Mouse (Mus musculus) megakaryocyte progenitor cell, adult 5-6 weeks (primary cell): ENCODE measurements around the gene Sox10. TPM values are rescaled to one million over a fixed set of nuclear protein-coding genes. Genes with fewer than 3 reads are reported as not detected.

Source experiments
- ATAC-seq: replicated peaks from 2 replicates; pipeline ENCODE4 v1.8.0; 2016; ENCODE audit warnings: mild to moderate bottlenecking, moderate TSS enrichment, inconsistent platforms; ENCODE audit not compliant: poor library complexity
- total RNA-seq, 2 experiments: library from RNA; stranded (forward) in 1 of 2; stranded (reverse) in 1 of 2; fragments of 157-497, 149-512 nt in 1 of 2; fragments of 200-1000 nt in 1 of 2; gene quantifications; 2 replicates each; pipeline versions ENCODE4 v1.2.3 to v1.2.4; 2015 to 2017

Sox10 gene
- not detected in 2 replicates for total RNA-seq (2015)
- not detected in 2 replicates for total RNA-seq (2017)

DNA sequence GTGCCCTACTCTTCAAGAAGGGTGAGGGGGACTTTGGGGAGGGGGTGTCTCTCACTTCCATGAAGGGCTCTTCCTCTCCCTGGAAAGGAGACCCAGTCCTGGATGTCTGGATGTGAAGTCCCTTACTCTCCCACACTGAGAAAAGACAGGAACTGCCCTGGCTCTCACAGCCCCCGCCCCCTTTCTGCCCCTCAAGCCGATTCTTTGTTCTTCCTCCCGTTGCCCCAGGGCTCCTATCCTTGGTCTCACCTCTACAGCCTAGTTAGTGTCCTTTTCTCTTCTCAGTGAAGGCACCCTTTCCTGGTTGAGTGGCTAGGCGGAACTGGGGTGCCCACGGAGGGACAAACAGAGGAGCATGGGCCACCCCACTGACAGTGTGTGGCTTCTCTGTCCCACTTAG is at the start of gene Sox10:
Gene Sox10, minus strand, starts transcription at position 101 of the 400 bp plus-strand sequence.
- no peak for ATAC-seq

DNA sequence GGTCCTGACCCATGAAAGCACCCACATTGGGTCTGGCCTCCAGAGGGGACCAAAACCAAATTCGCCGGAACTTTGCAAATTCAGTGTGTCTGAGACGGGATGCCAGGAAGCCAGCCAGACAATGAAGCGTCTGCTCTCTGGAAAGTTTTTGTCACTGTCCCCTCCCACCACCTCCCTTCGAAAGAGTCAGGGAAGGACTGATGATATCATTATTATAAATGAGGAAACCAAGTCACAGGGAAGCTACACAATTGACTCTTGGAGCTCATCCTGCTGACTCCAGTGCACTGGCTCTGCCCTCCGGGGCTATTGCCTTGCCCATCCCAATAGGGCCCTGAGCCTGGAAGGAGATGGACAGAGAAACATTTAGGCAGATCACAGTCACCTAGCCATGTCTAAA is 48.6 kb upstream of the Sox10 start:
- no peak for ATAC-seq

DNA sequence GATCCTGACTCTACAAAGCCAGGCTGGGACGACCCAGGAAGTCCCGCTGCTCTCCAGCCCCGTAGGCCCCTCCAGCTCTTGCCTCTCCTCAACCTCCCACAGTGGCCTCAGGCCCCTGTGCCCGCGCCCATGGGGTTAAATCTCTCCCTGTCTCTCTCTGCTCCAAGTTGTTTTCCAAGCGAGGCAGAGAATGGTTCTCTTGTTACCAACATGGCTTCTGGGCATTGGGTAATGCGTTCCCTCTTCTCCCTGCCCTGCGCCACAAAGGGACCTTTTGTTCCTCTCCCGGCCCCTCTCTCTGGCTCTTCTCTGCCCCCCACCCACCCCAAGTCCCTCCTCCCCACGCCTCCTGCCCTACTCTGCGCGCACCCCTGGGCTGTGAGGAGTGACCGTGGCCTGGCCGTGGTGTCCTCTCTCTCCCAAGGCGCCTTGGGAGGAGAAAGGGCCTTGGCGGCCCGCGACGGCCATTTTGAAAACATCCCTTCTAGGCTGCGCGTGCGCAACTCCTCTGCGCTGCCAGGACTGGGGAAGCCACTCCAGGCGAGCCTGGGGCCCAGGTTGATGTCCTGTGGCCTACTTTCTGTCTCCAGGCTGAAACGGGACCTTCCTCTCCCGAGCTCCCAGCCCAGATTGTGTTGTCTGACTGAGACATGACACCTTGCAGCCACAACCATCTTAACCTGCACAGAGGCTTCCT is 47.9 kb upstream of the Sox10 start:
- no peak for ATAC-seq

DNA sequence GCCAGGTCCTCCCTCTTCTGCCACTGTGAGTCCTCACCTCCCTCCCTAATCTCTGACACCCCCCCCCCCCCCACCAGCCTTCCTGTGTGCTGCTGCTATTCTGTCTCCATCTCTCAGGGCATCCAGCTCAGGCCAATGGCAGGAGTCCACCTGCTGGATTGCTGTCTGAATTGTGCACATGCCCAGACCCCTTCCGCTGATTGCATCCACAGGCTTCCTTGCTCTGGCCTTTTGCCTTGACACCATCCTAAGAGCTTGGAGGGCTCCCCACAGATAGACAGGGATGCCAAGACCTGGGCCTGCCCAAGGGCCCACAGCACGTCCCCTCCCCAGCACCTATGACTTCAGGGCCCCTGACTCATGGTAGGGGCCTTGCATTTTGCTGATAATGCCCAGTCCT is 45.3 kb upstream of the Sox10 start:
- ATAC-seq = no peak

DNA sequence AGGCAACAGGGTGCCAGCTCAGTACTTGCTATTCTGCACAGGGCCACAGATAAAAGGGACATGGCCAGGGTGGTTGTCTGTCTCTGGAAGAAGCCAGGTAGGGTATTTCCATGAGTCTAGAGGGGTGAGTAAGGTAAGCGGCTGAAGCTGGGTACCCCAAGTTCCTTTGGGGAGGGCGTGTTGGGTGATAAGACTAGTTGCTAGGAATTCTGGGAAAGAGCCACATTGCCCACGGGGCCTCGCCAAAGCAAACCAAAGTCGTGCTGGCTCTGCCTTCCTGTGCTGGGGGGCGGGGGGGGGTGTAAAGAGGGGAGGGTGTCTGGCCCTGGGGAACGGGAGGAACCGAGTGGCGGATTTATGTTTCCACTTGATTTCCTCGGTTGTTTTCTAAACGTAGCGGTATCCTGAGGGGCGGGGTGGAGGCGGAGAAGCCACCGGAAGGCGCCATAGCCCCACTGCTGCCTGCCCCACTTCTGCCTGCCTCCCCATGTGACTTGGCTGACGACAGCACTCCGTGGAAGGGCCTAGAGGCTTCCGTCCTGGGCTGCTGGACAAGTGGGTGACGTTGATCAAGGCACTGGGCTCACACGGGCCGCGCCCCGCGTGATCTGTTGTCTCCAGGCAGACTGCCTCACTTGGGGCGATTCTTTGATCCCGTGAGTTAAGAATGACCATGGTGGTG is 43.9 kb upstream of the Sox10 start:
- peak; percentile 96 for ATAC-seq

DNA sequence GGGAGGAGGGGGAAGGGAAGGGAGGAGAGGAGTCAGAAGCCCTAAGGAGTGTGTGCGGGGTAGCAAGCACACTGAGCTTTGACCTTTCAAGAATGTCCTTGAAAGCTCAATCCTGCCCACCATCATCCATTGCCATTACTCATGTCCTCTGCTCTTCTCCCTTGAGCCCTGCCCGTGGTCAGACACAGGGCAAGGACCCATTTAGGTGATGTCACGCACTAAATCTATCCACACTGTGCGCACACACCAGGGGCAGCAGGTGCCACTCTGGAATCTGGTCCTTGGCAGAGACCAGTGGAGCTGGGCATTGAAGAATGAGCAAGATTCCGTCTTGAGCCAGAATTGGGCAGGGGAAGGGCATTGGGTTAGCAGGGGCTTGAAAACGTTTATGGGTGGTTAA is 43.2 kb upstream of the Sox10 start:
- no peak for ATAC-seq

DNA sequence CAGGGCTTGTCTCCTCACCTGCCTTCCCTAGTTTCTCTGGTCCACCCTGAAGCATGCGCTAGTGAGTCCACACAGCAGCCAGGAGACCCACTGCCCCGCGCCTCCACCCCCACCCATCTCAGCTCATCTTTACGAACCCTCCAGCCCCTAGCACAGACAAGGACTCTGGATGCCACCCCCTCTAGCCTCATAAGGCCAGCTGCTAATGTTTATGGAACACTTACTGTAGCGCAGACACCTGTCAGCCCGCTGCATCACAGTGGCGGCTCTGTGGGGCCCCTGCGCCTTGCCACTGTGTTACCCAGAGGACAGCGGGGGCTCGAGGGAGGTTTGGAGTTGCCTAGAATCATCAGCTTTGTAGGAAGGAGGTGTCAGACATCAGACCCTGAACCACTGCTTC is 37.5 kb upstream of the Sox10 start:
- no peak for ATAC-seq

DNA sequence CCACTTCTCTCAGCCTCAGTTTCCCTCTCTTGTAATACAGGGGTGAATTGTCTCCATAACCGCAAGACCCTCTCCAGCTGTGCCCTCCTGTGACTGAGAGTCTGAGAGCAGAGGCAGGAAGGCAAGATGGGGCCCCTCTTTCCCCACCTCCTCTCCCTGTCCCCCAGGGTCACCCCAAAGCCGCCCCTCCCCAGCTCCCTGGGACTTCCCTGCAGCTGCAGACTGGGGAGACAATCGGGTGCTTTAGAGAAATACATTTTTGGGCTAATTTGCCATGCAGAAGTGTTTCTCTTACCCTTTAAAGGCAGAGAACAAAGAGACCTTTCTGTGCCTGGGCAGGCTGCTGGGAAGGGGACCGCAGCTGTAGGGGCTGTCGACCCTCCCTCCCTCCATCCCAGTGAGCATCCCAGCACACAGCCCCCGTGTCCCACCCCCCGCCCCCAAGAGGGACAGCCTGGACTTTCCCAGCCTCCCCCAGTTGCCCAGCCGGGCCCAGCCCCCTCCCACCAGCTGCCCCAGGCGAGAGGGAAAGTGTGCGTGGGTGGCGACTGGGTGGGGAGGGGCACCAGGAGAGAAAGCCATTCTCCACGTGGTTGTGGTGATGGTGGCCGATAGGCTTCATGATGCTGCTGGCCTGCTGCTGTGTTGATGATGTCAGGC is 36.6 kb upstream of the Sox10 start:
- no peak for ATAC-seq

DNA sequence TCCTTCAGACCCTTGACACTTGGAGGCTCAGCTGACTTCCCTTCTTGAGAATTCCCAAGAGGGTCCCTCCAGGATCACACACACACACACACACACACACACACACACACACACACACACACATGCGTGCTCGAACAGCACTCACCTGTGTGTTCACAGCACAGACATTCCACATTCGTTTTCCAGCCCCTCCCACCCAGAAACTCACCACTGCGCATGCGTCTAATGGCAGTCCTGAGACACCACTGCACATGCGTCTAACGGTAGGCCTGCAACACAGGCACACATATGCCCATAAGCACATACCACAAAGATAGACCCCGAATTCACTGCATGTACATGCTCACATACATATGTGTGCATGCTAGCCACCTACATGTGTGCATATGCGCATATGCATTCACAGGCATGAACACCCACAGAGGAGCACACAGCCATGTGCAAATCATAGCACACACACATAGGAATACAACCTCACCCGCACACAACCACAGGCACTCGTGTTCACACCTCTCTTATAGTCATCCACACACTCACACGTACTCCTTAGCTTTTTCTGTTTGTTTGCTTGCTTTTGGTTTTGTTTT is 34.4 kb upstream of the Sox10 start:
- ATAC-seq = no peak

DNA sequence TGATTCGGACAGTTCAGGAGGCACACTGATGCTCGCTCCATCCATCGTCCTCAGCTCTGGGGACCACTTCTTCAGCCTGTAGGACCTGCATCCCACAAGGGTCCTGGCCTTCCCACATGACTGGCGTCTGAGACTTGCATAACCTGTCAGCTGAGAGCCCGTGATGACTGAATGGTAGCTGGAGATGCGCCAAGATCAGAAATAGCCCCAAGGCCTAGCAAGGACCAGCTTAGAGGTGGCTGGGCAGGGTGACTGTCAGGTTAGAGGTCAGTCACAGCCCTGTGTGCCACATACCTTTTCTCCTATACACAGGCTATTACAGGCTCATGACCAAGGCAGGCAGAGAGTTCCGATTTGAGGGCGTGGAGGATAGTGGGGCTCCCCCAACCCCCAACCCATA is 30.5 kb upstream of the Sox10 start:
- no peak for ATAC-seq

DNA sequence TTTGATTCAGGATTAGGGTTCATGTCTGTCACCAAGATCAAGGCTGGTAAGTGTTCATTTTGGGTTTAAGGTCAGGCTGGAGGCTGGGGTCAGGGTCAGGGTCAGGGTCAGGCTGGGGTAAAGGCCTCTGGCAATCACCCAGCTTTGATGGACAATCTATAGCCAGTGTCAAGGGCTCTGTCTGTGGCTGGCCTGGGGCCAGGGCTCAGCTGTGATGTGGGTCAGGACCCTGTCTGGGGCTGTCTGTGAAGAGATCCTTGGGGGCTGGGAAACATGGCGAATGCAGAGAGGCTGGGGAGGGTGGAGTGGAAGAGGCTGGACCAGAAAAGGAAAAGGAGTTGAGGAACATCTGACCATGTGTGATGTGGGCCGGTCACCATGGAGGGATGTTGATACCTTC is 29.9 kb upstream of the Sox10 start:
- ATAC-seq = no peak

DNA sequence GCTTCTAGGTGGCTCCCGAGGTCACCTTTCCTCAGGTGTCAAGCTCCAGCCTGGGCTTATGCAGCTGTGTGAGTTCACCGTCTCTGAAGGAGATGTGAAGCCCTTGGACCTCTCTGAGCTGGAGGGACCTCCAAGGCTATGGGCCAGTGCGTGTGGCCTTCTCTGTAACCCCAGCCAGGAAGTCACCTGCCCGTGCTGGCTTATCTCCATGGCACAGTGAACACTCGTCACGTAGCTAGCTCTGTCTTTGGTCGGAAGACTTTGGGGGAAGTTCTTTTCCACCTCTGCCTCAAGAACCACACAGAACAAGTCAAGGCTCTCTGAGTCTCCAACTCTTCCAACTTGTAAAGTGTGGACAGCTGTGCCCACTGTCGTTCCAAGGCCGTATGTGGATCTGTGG is 29.0 kb upstream of the Sox10 start:
- 0 out of 2 replicates have a peak, but pooled peaks have one; percentile 11 for ATAC-seq

DNA sequence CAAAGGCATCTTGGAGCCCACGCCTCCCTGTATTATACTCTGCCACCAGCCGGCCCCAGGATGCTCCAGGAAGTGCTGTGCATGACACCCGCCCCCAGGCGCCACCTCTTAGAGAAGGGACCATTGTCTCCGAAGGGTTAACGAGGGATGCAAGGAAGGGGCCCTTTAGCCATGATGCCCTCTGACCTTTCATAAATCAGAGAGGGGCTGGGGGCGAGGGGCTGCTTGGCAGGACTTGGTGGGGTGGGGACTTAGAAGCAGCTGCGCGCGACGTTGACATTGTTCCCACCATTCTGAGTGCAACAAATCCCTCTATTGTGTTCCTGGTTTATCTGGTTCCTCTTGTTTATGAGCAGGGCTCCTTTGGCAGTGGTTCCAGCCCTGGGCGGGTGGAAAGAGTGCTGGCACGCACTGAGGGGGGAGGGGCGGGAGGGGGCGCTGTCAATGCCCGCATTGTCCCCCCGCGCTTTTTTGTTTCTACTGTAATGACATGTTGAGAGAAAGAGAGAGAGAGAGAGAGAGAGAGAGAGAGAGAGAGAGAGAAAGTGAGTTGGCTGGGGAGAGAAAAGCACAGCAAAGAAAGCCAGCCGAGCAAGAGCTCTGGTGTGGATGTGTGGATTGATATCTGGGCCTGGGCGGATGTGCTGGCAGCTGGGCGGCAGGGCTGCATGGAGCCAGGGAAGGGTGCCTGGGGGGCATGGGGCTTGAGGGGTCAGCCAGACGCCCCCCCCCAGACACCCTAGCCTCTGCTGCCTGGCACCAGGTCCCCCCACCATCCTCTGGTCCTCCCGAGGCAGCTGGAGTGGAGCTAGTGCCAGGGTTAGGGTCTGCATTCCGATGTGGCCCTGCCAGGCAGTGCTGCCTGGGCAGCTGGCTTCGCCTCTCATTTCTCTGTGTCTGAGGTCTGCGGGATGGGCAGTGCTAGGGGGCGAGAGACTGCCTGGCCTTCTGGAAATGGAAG is 28.1 kb upstream of the Sox10 start:
- ATAC-seq = no peak

DNA sequence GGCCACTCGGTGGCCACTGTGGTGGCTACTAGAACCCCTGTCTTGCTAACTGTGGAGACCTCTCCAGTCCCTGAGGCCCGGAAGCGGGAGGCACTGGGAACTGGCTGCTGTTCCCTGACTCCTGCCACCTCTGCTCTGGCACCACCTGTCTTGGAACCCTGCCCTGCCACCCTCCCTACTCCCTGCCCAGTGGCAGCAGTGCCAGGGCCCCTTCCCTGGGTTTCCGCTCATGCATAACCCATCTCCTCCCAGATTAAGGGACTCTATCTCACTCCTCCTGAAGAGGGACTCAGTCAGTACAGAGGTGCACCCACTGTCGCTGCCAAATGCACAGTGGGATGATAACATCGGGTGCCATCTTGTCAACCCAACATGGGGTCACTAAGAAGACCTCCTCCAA is 27.4 kb upstream of the Sox10 start:
- ATAC-seq = no peak

DNA sequence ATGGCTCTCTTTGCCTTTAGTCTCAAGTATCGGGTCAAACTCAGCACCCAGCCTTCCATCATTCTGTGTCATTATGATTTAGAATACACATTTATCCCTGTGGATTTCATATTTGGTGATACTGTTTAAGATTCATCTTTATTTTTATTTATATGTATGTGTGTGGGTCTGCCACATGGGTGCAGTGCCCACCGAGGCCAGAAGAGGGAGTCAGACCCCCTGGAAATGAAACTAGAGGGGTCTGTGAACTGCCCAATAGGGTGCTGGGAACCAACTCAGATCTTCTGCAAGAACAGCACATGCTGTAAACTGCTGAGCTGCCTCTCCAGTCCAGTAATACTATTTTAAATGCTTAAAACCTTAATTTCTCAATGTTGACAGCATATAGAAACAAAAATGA is 26.4 kb upstream of the Sox10 start:
- no peak for ATAC-seq

DNA sequence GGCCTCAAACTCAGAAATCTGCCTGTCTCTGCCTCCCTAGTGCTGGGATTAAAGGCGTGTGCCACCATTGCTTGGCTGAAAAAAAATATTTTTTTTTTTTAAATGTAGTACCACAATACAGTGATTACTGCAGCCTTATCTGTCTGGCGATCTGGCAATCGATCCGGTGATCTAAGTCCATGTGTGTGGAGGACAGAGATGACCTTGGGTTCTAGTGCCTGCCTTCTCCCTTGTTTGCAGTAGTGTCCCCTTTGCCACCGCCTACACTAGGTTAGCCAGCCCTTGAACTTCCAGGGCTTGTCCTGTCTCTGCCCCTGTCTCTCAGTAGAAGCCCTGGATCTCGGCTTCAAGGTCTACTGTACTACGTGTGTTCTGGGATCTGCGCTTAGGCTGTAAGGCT is 22.8 kb upstream of the Sox10 start:
- ATAC-seq = no peak

DNA sequence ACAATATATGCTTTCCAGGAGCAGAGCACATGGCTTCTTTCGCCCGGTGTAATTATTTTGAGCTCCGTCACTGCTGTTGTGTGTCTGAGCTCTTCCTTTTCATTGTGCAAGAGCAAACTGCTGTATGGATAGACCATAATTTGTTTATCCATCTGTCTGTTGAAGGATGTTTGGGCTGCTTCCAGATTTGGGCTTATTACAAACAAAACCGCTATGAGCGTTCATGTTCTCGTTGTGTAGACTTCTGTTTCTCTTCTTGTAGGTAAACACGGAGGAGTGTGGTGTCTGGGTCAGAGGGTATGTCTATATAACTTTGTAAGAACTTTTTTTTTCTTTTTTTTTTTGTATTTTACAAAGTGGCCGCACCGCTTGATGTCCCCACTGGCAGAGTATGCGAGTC is 20.2 kb upstream of the Sox10 start:
- ATAC-seq = no peak

DNA sequence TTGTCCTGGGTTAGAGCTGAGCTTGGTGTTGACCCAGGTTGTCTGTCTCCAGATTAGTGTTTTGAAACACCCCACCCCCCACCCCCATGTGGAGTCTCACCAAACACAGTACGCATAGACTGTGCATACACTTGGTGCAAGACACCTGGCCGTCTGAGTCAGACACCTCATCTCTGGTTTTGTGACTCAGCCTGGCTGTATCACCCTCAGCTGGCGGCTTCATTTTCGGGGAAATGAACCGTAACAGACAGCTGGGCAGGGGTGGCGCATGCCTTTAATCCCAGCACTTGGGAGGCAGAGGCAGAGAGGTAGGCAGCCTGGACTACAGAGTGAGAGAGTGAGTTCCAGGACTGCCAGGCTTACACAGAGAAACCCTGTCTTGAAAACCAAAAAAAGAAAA is 11.9 kb upstream of the Sox10 start:
- ATAC-seq = no peak

DNA sequence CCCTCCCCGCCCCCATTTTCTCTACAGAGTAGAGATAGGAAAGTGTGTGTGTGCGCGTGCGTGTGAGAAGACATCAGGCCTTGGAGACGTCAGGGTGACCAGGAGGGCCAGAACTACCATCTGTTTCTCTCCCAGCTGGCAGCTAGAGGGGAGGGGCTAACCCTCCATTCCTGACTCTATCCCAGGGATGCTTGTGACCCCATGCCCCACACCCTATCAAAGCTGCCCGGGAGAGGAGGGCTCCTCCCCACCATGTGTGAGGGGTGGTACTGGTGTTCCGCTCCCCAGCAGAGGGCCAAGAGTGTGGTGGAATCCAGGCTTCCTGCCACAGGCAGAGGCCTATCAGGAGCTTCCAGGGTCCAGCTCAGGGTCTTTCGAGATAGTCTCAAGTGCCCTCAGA is 1.7 kb upstream of the Sox10 start:
- no peak for ATAC-seq

DNA sequence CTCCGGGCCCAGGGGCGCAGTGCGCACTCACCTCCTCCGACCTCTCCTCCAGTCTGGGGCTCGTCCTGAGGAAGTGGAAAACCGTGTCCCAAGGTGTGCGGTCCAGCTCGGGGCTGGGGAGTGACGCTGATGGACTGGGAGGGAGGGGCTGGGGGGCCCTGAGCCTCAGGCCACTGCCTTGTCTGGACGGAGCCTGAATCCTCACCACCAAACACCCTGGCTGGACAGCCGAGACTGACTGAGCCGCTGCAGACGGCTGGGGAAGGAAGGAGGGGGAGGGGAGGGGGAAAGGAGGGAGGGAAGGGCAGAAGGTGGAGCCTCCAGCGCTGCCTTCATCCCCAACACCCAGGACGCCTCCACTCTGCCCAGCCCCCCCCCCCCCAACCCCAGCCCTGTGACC is 789 bp downstream of the Sox10 start:
- no peak for ATAC-seq

DNA sequence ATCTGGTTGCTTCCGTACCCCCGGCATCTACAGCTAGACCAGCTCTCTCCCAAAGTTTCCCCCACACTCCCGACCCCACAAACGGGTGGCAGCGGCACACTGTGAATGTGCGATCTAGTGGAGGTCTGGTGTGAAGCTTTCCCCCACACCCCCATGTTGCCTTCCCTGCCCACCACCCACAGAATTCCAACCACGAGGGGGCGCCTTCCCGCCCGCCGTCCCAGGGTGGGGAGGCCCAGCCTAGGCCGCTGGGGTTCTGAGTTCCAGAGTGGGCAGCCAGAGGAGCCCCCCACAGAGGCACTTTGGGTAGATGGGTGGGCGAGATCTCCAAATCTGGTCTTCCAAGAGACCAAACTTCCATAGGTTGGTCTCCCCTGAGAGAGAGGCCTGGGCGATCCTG is 2.2 kb downstream of the Sox10 start:
- no peak for ATAC-seq
